Mouse (Mus musculus): Measurements from ENCODE around the gene Olfr1216.

- TF ChIP-seq CTCF (IDR thresholded peaks at IDR 0.05; ENCODE audit: borderline replicate concordance, extremely low read depth, insufficient read depth, insufficient read length) (no peak), POLR2A (IDR thresholded peaks at IDR 0.05; ENCODE audit: borderline replicate concordance, extremely low read depth, insufficient read depth, insufficient read length, poor library complexity, severe bottlenecking) (no peak)
Observed at GRCm38 (mm10) chr2:89018240-89018639, at the start of gene Olfr1216.
